Mouse (Mus musculus): Measurements from ENCODE around the gene Ubox5.

- TF ChIP-seq CTCF (conservative IDR thresholded peaks at IDR 0.05; ENCODE audit: low read length), result no peak
- TF ChIP-seq NANOG (IDR thresholded peaks at IDR 0.05; ENCODE audit: borderline replicate concordance, low read length), result no peak
- TF ChIP-seq POU5F1 (IDR thresholded peaks at IDR 0.05; ENCODE audit: borderline replicate concordance, low read length), result no peak
Measured at GRCm38 (mm10) chr2:130598399-130598798, 31.4 kb downstream of the Ubox5 start.

Data from E14TG2a.4 (cell line).